Mouse (Mus musculus) forebrain, embryonic 16.5 days (tissue): ENCODE data around the gene Tead3. TPM values are rescaled to one million over a fixed set of nuclear protein-coding genes. Genes with fewer than 3 reads are reported as not detected.

Experiments
- ATAC-seq: fragments of 200-750 bp; cut with Nextera tagmentation; 2 replicates; pipeline ENCODE4 v1.8.0; 2017; ENCODE audit warnings: mild to moderate bottlenecking, moderate library complexity
- H3K27ac ChIP-seq: fragments of 300-500 bp; sonication (generic); 2 replicates; pipeline ENCODE4 v1.5.1; 2014; ENCODE audit warnings: low read length, control low read depth
- H3K27me3 ChIP-seq: fragments of 300-500 bp; sonication (generic); replicated peaks from 2 replicates; pipeline ENCODE4 v1.6.1; 2014; ENCODE audit warnings: low read length; ENCODE audit not compliant: control insufficient read depth, insufficient read depth
- H3K36me3 ChIP-seq: fragments of 300-500 bp; sonication (generic); 2 replicates; pipeline ENCODE4 v1.6.1; 2014; ENCODE audit not compliant: control insufficient read depth, insufficient read depth
- H3K4me1 ChIP-seq: fragments of 300-500 bp; sonication (generic); replicated peaks from 2 replicates; pipeline ENCODE4 v1.6.1; 2014; ENCODE audit warnings: low read length; ENCODE audit not compliant: control insufficient read depth, insufficient read depth
- H3K4me2 ChIP-seq: fragments of 300-500 bp; sonication (generic); 2 replicates; pipeline ENCODE4 v1.6.1; 2014; ENCODE audit warnings: mild to moderate bottlenecking, low read length, control low read depth
- H3K4me3 ChIP-seq: fragments of 300-500 bp; sonication (generic); replicated peaks from 2 replicates; pipeline ENCODE4 v1.5.1; 2014; ENCODE audit warnings: mild to moderate bottlenecking, low read length, control low read depth
- H3K9ac ChIP-seq: fragments of 300-500 bp; sonication (generic); replicated peaks from 2 replicates; pipeline ENCODE4 v1.6.1; 2014; ENCODE audit warnings: low read depth, low read length, control low read depth
- H3K9me3 ChIP-seq: fragments of 300-500 bp; sonication (generic); 2 replicates; pipeline ENCODE4 v1.6.1; 2016; ENCODE audit warnings: low read length; ENCODE audit not compliant: control insufficient read depth
- WGBS: fragments of 180-500 bp; shearing (Covaris S2); extraction: QIAGEN DNeasy Blood & Tissue Kit; methylation state at CpG from one replicate; pipeline ENCODE4 v1.1.7; 2014; 5-methylcytosine and 5-hydroxymethylcytosine counted together
- polyA plus RNA-seq: library from polyadenylated mRNA; unstranded; fragments of >200 nt; fragmentation: Nextera tagmentation; extraction: Ambion mirVana; gene quantifications from 2 replicates; pipeline ENCODE4 v1.2.1, GENCODE M21; 2015

Gene Tead3
- polyA plus RNA-seq, 1 experiment from 2014 or later: 1.8 TPM

DNA sequence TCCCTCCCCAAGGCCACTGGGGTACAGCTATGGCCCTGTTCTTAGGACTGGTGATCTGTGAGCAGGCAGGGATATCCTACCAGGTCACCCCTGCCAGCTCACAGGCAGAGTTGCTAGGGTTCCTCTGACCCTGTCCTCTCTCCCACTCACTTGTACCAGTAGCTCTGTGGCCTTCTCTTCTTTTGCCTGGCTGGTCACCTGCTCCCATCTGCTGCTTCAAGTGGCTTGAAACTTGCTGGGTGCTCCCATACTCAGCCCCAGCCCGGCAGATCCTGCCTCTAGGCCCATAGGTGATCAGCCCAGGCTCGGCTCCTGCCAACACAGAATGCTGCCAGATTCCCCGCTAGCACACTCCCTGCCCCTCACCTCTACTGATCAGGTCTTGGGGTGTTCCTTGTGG lies 49.8 kb downstream of the Tead3 start:
- H3K4me2 ChIP-seq: no peak overlapping the region
- no peak for ATAC-seq
- WGBS: 64% methylated on average over 3 of the region's 3 CpGs
- no peaks in the 10 kb centered on the region for H3K9me3 ChIP-seq
- H3K4me1 ChIP-seq: no peaks in the 10 kb centered on the region
- no peak overlapping the region for H3K4me3 ChIP-seq
- H3K9ac ChIP-seq: no peak overlapping the region
- no peaks in the 10 kb centered on the region for H3K27me3 ChIP-seq
- H3K27ac ChIP-seq: no peak overlapping the region
- H3K36me3 ChIP-seq: no peaks in the 10 kb centered on the region

DNA sequence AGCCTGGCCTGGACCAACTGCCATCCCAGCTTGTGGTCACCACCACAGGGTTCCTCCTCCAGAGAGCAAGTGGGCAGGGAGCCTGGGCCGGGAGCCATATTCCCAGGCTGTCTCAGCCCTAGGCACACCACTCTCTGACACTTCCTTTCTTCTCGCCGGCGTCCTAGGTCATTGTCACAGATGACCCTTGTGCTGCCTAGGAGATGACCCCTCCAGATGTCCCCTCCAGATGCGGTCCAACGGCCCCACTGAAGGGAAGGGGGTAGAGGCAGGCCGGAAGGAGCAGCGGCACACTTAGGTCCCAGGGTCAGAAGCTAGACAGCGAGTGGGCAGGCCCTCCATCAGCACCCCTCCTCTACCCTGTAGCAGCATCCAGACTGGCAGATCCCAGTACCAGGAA lies 50.3 kb downstream of the Tead3 start:
- WGBS: 79% methylated on average over 9 of the region's 9 CpGs
- H3K36me3 ChIP-seq: no peaks in the 10 kb centered on the region
- H3K4me1 ChIP-seq: no peaks in the 10 kb centered on the region
- H3K4me2 ChIP-seq: no peak overlapping the region
- no peak overlapping the region for H3K9ac ChIP-seq
- no peak for ATAC-seq
- no peak overlapping the region for H3K27ac ChIP-seq
- H3K4me3 ChIP-seq: no peak overlapping the region
- no peaks in the 10 kb centered on the region for H3K27me3 ChIP-seq
- H3K9me3 ChIP-seq: no peaks in the 10 kb centered on the region

DNA sequence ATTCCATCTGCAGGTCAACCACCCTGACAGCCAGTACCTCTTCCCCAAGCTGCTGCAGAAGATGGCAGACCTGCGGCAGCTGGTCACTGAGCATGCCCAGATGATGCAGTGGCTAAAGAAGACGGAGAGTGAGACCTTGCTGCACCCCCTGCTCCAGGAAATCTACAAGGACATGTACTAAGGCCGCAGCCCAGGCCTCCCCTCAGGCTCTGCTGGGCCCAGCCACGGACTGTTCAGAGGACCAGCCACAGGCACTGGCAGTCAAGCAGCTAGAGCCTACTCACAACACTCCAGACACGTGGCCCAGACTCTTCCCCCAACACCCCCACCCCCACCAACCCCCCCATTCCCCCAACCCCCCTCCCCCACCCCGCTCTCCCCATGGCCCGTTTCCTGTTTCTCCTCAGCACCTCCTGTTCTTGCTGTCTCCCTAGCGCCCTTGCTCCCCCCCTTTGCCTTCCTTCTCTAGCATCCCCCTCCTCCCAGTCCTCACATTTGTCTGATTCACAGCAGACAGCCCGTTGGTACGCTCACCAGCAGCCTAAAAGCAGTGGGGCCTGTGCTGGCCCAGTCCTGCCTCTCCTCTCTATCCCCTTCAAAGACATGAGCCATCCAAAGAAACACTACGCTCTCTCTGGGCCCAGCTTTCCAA lies 50.8 kb downstream of the Tead3 start:
- Histone ChIP-seq H3K4me3 (no peak overlapping the region), H3K4me1 (no peaks in the 10 kb centered on the region), H3K36me3 (no peaks in the 10 kb centered on the region), H3K4me2 (no peak overlapping the region), H3K27me3 (no peaks in the 10 kb centered on the region), H3K27ac (no peak overlapping the region), H3K9ac (no peak overlapping the region), H3K9me3 (no peaks in the 10 kb centered on the region)
- no peak for ATAC-seq
- 58% methylated on average over 11 of the region's 11 CpGs for WGBS

DNA sequence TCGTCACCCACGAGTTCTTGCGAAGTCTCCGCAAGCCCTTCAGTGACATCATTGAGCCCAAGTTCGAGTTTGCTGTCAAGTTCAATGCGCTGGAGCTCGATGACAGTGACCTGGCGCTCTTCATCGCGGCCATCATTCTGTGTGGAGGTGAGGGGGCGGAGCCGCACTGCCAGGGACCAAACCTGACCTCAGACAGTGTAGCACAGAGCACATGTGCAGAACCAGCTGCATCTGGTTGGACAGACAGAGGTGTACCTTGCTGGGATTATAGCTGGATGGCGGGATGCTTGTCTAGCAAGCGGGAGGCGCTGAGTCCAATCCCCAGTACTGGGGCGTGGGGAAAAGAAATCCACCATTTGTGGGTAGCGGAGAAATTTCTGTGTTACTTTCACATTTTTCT lies 51.7 kb downstream of the Tead3 start:
- Histone ChIP-seq H3K9ac (no peak overlapping the region), H3K27ac (no peak overlapping the region), H3K4me1 (no peaks in the 10 kb centered on the region), H3K36me3 (no peaks in the 10 kb centered on the region), H3K9me3 (no peaks in the 10 kb centered on the region), H3K27me3 (no peaks in the 10 kb centered on the region), H3K4me2 (no peak overlapping the region), H3K4me3 (no peak overlapping the region)
- ATAC-seq: no peak
- 93% methylated on average over 17 of the region's 17 CpGs for WGBS

DNA sequence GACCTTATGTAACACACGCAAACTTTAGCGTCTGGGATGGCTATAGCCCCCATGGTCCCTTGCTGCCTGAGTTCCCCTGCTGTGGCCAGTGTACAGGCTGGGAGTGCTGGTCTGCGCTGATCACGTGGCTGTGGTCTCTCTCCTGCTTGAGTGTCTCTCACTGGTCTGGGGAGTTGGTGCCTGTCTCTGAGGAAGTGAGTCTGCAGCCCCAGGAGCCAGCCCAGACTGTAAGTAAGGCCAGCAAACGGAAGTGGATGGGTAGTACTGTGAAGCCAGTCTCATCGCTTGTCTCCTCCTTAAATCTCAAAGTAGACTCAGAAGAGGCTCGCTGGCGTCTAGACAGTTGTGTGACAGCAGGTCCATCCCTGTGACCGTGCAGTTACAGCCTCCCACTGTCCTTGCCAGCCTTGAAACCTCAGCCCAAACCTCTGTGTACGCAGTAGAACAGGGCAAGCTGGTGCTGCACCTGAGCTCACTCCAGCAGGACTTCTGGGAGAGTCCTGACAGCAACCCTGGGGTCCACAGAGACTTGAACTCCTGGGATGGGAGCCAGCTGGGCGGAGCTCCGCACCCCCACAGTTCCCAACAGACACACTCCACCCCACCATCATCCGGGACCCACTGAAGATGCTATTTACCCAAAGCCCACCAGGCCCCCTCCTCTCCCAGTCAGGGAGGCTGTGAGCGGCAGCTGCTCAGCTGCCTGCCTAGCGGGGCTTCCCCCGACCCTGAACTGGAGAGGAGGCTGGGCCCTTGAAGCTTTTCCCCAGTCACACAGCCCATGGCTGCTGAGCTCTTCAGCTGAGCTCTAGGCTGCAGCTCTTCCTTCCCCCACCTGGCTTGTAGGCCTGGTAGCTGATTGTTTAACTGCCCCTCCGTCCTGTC lies 55.9 kb downstream of the Tead3 start:
- Histone ChIP-seq H3K4me1 (no peaks in the 10 kb centered on the region), H3K27me3 (no peaks in the 10 kb centered on the region), H3K9ac (0 out of 2 replicates have a peak overlapping the region, but pooled peaks have one; percentile 22), H3K4me3 (no peak overlapping the region), H3K27ac (no peak overlapping the region), H3K36me3 (no peaks in the 10 kb centered on the region), H3K9me3 (no peaks in the 10 kb centered on the region), H3K4me2 (no peak overlapping the region)
- WGBS: 67% methylated on average over 17 of the region's 17 CpGs
- ATAC-seq: no peak

DNA sequence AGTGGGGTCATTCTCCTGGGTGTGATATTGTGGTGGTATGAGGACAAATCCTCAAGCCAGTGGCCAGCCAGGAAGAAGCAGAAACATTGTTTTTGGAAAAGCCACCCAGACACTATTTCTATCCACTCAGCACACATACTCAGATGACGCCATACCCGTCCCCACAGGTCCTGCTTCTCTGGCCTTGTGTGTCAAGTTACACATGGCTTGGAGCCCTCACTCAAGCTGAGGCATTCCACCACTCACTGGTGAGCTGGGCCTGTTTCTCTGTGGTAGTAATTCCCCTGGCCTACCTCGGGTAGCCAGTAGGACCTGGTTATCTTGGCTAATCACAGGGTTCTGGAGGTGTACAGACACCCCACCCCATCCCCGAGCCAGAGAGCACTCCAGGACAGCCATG lies 56.9 kb downstream of the Tead3 start:
- ATAC-seq: no peak
- H3K4me1 ChIP-seq: no peaks in the 10 kb centered on the region
- H3K27ac ChIP-seq: no peak overlapping the region
- no peaks in the 10 kb centered on the region for H3K36me3 ChIP-seq
- no peak overlapping the region for H3K9ac ChIP-seq
- H3K9me3 ChIP-seq: no peaks in the 10 kb centered on the region
- no peaks in the 10 kb centered on the region for H3K27me3 ChIP-seq
- 82% methylated on average over 4 of the region's 4 CpGs for WGBS
- H3K4me2 ChIP-seq: no peak overlapping the region
- H3K4me3 ChIP-seq: no peak overlapping the region

DNA sequence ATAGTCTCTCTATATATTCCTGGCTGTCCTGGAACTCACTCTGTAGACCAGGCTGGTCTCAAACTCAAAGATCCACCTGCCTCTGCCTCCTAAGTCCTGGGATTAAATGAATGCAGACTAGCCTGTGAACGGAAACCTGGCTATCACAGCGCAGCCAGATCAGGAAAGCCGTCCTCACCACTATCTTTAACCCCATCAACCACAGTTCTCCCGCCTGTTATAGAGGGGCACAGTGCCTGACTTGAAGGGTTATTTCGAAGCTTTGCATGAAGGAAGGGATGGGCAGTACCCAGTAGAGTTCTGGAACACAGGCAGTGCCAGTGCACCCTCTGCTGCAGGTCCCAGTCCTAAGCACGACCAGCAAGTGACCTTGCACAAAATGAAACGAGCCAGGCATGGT lies 59.3 kb downstream of the Tead3 start:
- Histone ChIP-seq H3K9ac (no peak overlapping the region), H3K9me3 (no peaks in the 10 kb centered on the region), H3K4me1 (no peaks in the 10 kb centered on the region), H3K36me3 (no peaks in the 10 kb centered on the region), H3K4me3 (no peak overlapping the region), H3K27me3 (no peaks in the 10 kb centered on the region), H3K4me2 (no peak overlapping the region), H3K27ac (no peak overlapping the region)
- no peak for ATAC-seq
- 79% methylated on average over 7 of the region's 7 CpGs for WGBS

DNA sequence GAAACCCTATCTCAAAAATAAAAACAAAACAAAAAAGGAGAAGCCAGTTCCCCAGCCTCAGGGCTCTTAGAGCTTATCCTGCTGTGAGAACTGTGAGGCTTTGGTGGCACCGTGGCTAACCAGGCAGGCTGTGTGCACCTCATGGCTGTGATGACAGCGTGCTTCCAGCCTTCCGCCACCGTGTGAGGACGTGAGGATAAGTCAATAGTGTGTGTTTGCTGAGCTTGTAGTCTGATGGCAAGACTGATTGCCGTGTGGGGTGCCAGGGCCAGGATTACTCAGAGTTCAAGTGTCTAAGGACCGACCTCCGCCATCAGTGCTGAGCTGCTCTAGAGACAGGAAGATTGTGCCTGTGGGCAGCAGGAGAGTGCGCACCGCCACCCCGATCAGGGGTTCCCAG lies 59.9 kb downstream of the Tead3 start:
- Histone ChIP-seq H3K4me3 (no peak overlapping the region), H3K27me3 (no peaks in the 10 kb centered on the region), H3K27ac (no peak overlapping the region), H3K4me1 (no peaks in the 10 kb centered on the region), H3K9me3 (no peaks in the 10 kb centered on the region), H3K36me3 (no peaks in the 10 kb centered on the region), H3K4me2 (no peak overlapping the region), H3K9ac (no peak overlapping the region)
- ATAC-seq: no peak
- WGBS: 84% methylated on average over 11 of the region's 11 CpGs

DNA sequence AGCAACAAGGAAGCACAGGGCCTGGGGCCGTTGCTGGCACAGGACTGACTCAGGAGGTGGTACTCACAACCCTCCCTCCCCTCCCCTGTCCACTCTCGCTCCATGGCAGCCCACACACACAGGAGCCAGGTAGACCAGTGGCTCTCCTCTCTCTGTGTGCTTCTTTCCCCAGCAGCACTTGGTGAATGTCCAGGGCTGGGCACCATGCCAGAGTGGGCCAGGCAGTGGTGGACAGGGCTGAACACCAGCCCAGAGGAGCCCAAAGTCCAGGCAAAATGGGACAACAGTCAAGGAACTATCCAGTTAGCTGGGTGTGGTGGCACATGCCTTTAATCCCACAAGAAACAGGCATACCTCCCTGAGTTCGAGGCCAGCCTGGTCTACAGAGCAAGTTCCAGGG lies 60.4 kb downstream of the Tead3 start:
- no peak for ATAC-seq

More for the DNA sequence above, 60.4 kb downstream of the Tead3 start:
- H3K4me1 ChIP-seq: no peaks in the 10 kb centered on the region
- no peak overlapping the region for H3K9ac ChIP-seq
- H3K4me2 ChIP-seq: no peak overlapping the region
- H3K9me3 ChIP-seq: no peaks in the 10 kb centered on the region
- H3K36me3 ChIP-seq: no peaks in the 10 kb centered on the region
- no peaks in the 10 kb centered on the region for H3K27me3 ChIP-seq
- H3K4me3 ChIP-seq: no peak overlapping the region
- WGBS: 82% methylated on average over 3 of the region's 3 CpGs
- no peak overlapping the region for H3K27ac ChIP-seq
